Mouse (Mus musculus): ENCODE measurements around the gene Dusp6.

DNA sequence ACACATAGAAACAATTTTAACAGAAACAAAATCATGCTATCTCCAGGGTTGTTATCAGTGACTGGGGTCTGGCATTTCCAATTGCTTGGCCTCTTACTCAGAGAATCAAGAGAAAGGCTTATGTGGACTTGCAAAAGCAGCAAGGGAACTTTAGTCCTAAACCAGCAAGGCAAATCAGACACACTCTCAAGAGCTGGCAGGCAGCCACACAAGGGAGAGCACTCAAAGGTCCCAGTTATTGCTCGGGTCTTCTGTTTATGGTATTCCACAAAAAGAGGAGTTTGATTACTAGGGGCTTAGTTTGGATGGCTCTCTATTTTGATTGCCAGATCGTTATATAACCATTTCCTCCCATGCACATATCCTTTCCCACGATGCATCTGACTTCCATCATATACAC, 38.8 kb upstream of the Dusp6 start:
- no peak for TF ChIP-seq CTCF (IDR thresholded peaks at IDR 0.05; ENCODE audit: control insufficient read depth, insufficient read depth, insufficient read length)
- TF ChIP-seq CEBPB (IDR thresholded peaks at IDR 0.05; ENCODE audit: low read depth) = no peak
- no peak for TF ChIP-seq USF1 (IDR thresholded peaks at IDR 0.05; ENCODE audit: low read depth)
- no peak for TF ChIP-seq MAX (IDR thresholded peaks at IDR 0.05)
- no peak for TF ChIP-seq MYOG (IDR thresholded peaks at IDR 0.05; ENCODE audit: control insufficient read depth, extremely low read depth, insufficient read length)
- TF ChIP-seq MYOD1 (IDR thresholded peaks at IDR 0.05; ENCODE audit: control insufficient read depth, insufficient read length, low read depth) = no peak
